Mouse (Mus musculus) MN1 (cell line): ENCODE measurements at regions not wholly inside any gene's neighbourhood (a gene's known extent, or its start where the extent isn't known, plus 50 kb on each side); places are given as distances from the start of the nearest gene placed in this dataset.

Experiments used
- DNase-seq: peaks from one replicate; pipeline ENCODE4 v3.0.0-alpha.2; 2016; ENCODE audit warnings: low spot score

- no peak for DNase-seq
Measured at GRCm38 (mm10) chr4:45746451-45746850, 52.4 kb upstream of the Aldh1b1 start.

- peak; percentile 35 for DNase-seq
Measured at GRCm38 (mm10) chr4:45745746-45746145, 53.1 kb upstream of the Aldh1b1 start.

GRCm38 (mm10) chr4:45744849-45745407 is 53.9 kb upstream of the Aldh1b1 start:
- DNase-seq = no peak

- DNase-seq = no peak
Measured at GRCm38 (mm10) chr4:45740779-45741365, 58.0 kb upstream of the Aldh1b1 start.

- no peak for DNase-seq
Measured at GRCm38 (mm10) chr4:45740319-45740718, 58.5 kb upstream of the Aldh1b1 start.

- no peak for DNase-seq
Measured at GRCm38 (mm10) chr4:45739696-45740095, 59.1 kb upstream of the Aldh1b1 start.

GRCm38 (mm10) chr4:45739168-45739567 is 59.7 kb upstream of the Aldh1b1 start:
- no peak for DNase-seq

GRCm38 (mm10) chr4:45738746-45739145 is 60.1 kb upstream of the Aldh1b1 start:
- DNase-seq = no peak

- no peak for DNase-seq
Measured at GRCm38 (mm10) chr4:45736215-45736815, 62.5 kb upstream of the Aldh1b1 start.

- DNase-seq = no peak
Measured at GRCm38 (mm10) chr4:45734011-45734410, 64.8 kb upstream of the Aldh1b1 start.

- peak; percentile 79 for DNase-seq
Measured at GRCm38 (mm10) chr4:45730862-45731831, 67.7 kb upstream of the Aldh1b1 start.

- DNase-seq = no peak
Measured at GRCm38 (mm10) chr4:45729801-45730200, 69.0 kb upstream of the Aldh1b1 start.

- DNase-seq = no peak
Measured at GRCm38 (mm10) chr4:45728825-45729224, 70.0 kb upstream of the Aldh1b1 start.

GRCm38 (mm10) chr4:45727915-45728314 is 70.9 kb upstream of the Aldh1b1 start:
- no peak for DNase-seq

- no peak for DNase-seq
Measured at GRCm38 (mm10) chr4:45727474-45727873, 71.3 kb upstream of the Aldh1b1 start.

GRCm38 (mm10) chr4:45726783-45727182 is 72.0 kb upstream of the Aldh1b1 start:
- no peak for DNase-seq

- DNase-seq = peak; percentile 50
Measured at GRCm38 (mm10) chr4:45725055-45725910, 73.5 kb upstream of the Aldh1b1 start.

- no peak for DNase-seq
Measured at GRCm38 (mm10) chr4:45720352-45720751, 78.5 kb upstream of the Aldh1b1 start.

- DNase-seq = no peak
Measured at GRCm38 (mm10) chr4:45719564-45719963, 79.3 kb upstream of the Aldh1b1 start.

GRCm38 (mm10) chr4:45715878-45716277 is 82.9 kb upstream of the Aldh1b1 start:
- no peak for DNase-seq

- DNase-seq = peak; percentile 42
Measured at GRCm38 (mm10) chr4:45713837-45714508, 84.8 kb upstream of the Aldh1b1 start.
